Mouse (Mus musculus): ENCODE results near the gene Tln2.

GRCm38 (mm10) chr9:67173816-67174215, 385.7 kb downstream of the Tln2 start:
- no peak for TF ChIP-seq MAFK (IDR thresholded peaks at IDR 0.05; ENCODE audit: insufficient read depth, low read depth, low read length)
- TF ChIP-seq HCFC1 (IDR thresholded peaks at IDR 0.05; ENCODE audit: borderline replicate concordance, insufficient read depth, low read length): no peak
- no peak for TF ChIP-seq CHD2 (IDR thresholded peaks at IDR 0.05; ENCODE audit: low read depth, low read length)

Data from ES-E14 (cell line).